Comparison of ENCODE assay signal across 8 mouse cellular contexts in the genomic region with DNA sequence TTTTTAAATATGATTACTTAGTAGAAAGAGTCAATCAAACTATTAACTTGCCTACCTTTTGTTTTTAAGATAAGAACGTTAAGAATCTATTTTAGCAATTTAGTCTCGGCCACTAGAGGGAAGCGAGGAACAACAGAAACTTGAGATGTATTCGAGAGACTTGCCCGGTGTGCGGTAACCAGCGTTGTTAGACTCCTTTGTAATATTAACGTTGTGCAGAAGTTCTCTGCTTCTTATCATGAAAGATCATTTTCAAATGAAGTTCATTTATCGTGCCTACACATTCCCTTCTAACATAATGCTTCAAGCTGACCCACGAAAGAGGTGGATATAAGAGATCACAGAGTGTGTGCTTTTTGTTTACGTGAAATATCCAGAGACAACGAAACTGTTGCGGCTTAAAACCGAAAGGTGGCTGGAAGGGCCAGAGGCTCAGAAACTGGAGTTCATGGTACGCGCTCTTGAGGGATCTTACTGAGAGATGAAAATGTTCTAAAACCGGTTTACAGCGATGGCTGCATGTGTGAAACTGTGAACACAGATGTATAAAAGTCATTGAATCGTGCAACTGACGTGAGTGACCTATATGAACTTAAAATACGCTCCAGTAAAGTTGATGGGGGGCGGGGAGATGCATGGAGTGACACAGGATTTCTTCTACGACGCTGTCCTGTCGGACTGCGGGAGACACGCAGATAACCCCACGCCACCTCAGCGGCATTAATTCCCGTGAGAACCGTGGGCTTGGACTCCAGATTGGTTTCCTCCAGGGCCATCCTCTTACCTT. TPM values are rescaled to one million over a fixed set of nuclear protein-coding genes. Genes with fewer than 3 reads are reported as not detected.
DNase-seq lines count a peak whose midpoint lies in the region; ATAC-seq and TF ChIP-seq lines count a peak whose summit lies in the region.

No protein-coding gene starts in this region.

- intact Hi-C loops in heart, postnatal 25 days (cut with DNase I), result loop anchor here (2.0 to 5.0 kb wide), 2 partner anchors 19 to 34 kb away; a partner anchor contains a TSS

- H3K4me1 ChIP-seq in bone marrow macrophage, adult 2 months (ENCODE audit: control insufficient read depth, insufficient read depth, low read length), result peaks cover 4% of the 10 kb centered on the region
- H3K4me1 ChIP-seq in forebrain, postnatal 0 days (ENCODE audit: insufficient read depth), result no peaks in the 10 kb centered on the region
- H3K4me1 ChIP-seq in kidney, embryonic 16.5 days (ENCODE audit: insufficient read depth, low read length), result 0 out of 2 replicates have a peak, but pooled peaks cover under 1% of the 10 kb centered on the region
- no peaks in the 10 kb centered on the region for H3K4me1 ChIP-seq in stomach, postnatal 0 days (replicated peaks; ENCODE audit: control insufficient read depth, insufficient read depth)

- ATAC-seq in forebrain, postnatal 0 days, result peak; percentile 59; the same call in 1 of the 2 replicates
- 0 out of 2 replicates have a peak, but pooled peaks have one; percentile 31 for ATAC-seq in kidney, embryonic 16.5 days (ENCODE audit: low FRiP score, low TSS enrichment)
- ATAC-seq in stomach, postnatal 0 days (ENCODE audit: low FRiP score, low TSS enrichment), result peak; percentile 10; the same call in 1 of the 2 replicates

- H3K4me2 ChIP-seq in forebrain, postnatal 0 days (ENCODE audit: low read depth), result peak overlapping the region; percentile 27
- H3K4me2 ChIP-seq in kidney, embryonic 16.5 days (replicated peaks; ENCODE audit: low read depth, low read length), result peak overlapping the region; percentile 49
- peak overlapping the region; percentile 58 for H3K4me2 ChIP-seq in stomach, postnatal 0 days (replicated peaks; ENCODE audit: low read depth)

- no peak for TF ChIP-seq EP300 in stomach, postnatal 0 days (optimal IDR thresholded peaks at IDR 0.05)

- WGBS in forebrain, postnatal 0 days, result 48% methylated on average over 31 of the region's 31 CpGs
- WGBS in kidney, embryonic 16.5 days, result 38% methylated on average over 31 of the region's 31 CpGs
- 25% methylated on average over 31 of the region's 31 CpGs for WGBS in stomach, postnatal 0 days

- H3K36me3 ChIP-seq in forebrain, postnatal 0 days (ENCODE audit: insufficient read depth), result no peaks in the 10 kb centered on the region
- no peaks in the 10 kb centered on the region for H3K36me3 ChIP-seq in kidney, embryonic 16.5 days (ENCODE audit: insufficient read depth, low read length)
- H3K36me3 ChIP-seq in stomach, postnatal 0 days (ENCODE audit: control insufficient read depth, insufficient read depth, low read length), result no peaks in the 10 kb centered on the region

- DNase-seq in heart, adult 11 months, result peak; percentile 84
- DNase-seq in heart, postnatal 25 days (ENCODE audit: low spot score), result no peak
- DNase-seq in forebrain, postnatal 0 days, result peak; percentile 47
- DNase-seq in lung, postnatal 36 days, result peak; percentile 80
- peak; percentile 34 for DNase-seq in stomach, postnatal 0 days (ENCODE audit: low spot score)
- DNase-seq in layer of hippocampus, adult 18-20 months (ENCODE audit: low spot score in 2 of 2), result no peak

- no peaks in the 10 kb centered on the region for H3K9me3 ChIP-seq in forebrain, postnatal 0 days (ENCODE audit: low read length)
- 0 out of 2 replicates have a peak, but pooled peaks cover 2% of the 10 kb centered on the region for H3K9me3 ChIP-seq in kidney, embryonic 16.5 days (ENCODE audit: low read length)
- no peaks in the 10 kb centered on the region for H3K9me3 ChIP-seq in stomach, postnatal 0 days (ENCODE audit: control insufficient read depth, low read length)

- no peak overlapping the region for H3K9ac ChIP-seq in forebrain, postnatal 0 days
- peak overlapping the region; percentile 34 for H3K9ac ChIP-seq in kidney, embryonic 16.5 days (replicated peaks; ENCODE audit: low read length)
- peak overlapping the region; percentile 52; the same call in 1 of the 2 replicates for H3K9ac ChIP-seq in stomach, postnatal 0 days (ENCODE audit: low read length)

- no peaks in the 10 kb centered on the region for H3K27me3 ChIP-seq in forebrain, postnatal 0 days (ENCODE audit: insufficient read depth, low read length)
- H3K27me3 ChIP-seq in kidney, embryonic 16.5 days (ENCODE audit: insufficient read depth, low read length), result no peaks in the 10 kb centered on the region
- no peaks in the 10 kb centered on the region for H3K27me3 ChIP-seq in stomach, postnatal 0 days (ENCODE audit: control insufficient read depth, insufficient read depth, low read length)

- peak overlapping the region; percentile 58 for H3K4me3 ChIP-seq in bone marrow macrophage, adult 2 months (ENCODE audit: insufficient read depth, low read length)
- no peak overlapping the region for H3K4me3 ChIP-seq in forebrain, postnatal 0 days (ENCODE audit: low read depth, low read length)
- peak overlapping the region; percentile 38 for H3K4me3 ChIP-seq in kidney, embryonic 16.5 days (ENCODE audit: low read length)
- peak overlapping the region; percentile 41 for H3K4me3 ChIP-seq in stomach, postnatal 0 days (ENCODE audit: low read depth, low read length)

- TF ChIP-seq POLR2A in bone marrow macrophage, adult 2 months (IDR thresholded peaks at IDR 0.05; ENCODE audit: borderline replicate concordance, low read depth, low read length), result no peak

- TF ChIP-seq CTCF in bone marrow macrophage, adult 2 months (IDR thresholded peaks at IDR 0.05; ENCODE audit: low read depth, low read length), result no peak
- TF ChIP-seq CTCF in forebrain, postnatal 0 days (IDR thresholded peaks at IDR 0.05; ENCODE audit: low read depth), result peak; percentile 61
- TF ChIP-seq CTCF in stomach, postnatal 0 days (IDR thresholded peaks at IDR 0.05; ENCODE audit: low read depth), result peak; percentile 78

- H3K27ac ChIP-seq in bone marrow macrophage, adult 2 months (ENCODE audit: insufficient read depth, low read depth, low read length), result no peak overlapping the region
- H3K27ac ChIP-seq in forebrain, postnatal 0 days (ENCODE audit: low read depth, low read length), result no peak overlapping the region
- no peak overlapping the region for H3K27ac ChIP-seq in kidney, embryonic 16.5 days (ENCODE audit: low read length)
- no peak overlapping the region for H3K27ac ChIP-seq in stomach, postnatal 0 days (replicated peaks)

RNA-seq across cellular contexts. Expression of a gene that starts 18.5 kb away (rescaled TPM):
- total RNA-seq in heart, postnatal 25 days (2021), result under 1 TPM; 0.23 to 0.31 TPM
- not detected in 2 replicates for polyA plus RNA-seq in bone marrow macrophage, adult 2 months (2012; ENCODE audit: insufficient read depth, insufficient read length, missing spikeins)
- 0.54 and 0.67 TPM in 2 replicates for total RNA-seq in forebrain, postnatal 0 days (2014; rRNA removed)
- polyA plus RNA-seq in forebrain, postnatal 0 days (2015; fragmentation: Nextera tagmentation; extraction: Ambion mirVana), result 0.42 and 0.53 TPM in 2 replicates
- polyA plus RNA-seq in kidney, embryonic 16.5 days (2015; fragmentation: Nextera tagmentation; extraction: Ambion mirVana), result 7.3 and 10.5 TPM in 2 replicates
- polyA plus RNA-seq in stomach, postnatal 0 days (2015; fragmentation: Nextera tagmentation; extraction: Ambion mirVana), result 0.73 and 0.82 TPM in 2 replicates
- total RNA-seq in layer of hippocampus, adult 18-20 months (2021), result not detected

RNA-seq across cellular contexts. Expression of a gene that starts 30.7 kb away (rescaled TPM):
- 1,000 to 10,000 TPM; 1,646 to 1,675 TPM for total RNA-seq in heart, postnatal 25 days (2021)
- polyA plus RNA-seq in bone marrow macrophage, adult 2 months (2012; ENCODE audit: insufficient read depth, insufficient read length, missing spikeins), result 133 and 140 TPM in 2 replicates
- total RNA-seq in forebrain, postnatal 0 days (2014; rRNA removed), result 78.2 and 186 TPM in 2 replicates
- polyA plus RNA-seq in forebrain, postnatal 0 days (2015; fragmentation: Nextera tagmentation; extraction: Ambion mirVana), result 871 and 1,036 TPM in 2 replicates
- 672 and 707 TPM in 2 replicates for polyA plus RNA-seq in kidney, embryonic 16.5 days (2015; fragmentation: Nextera tagmentation; extraction: Ambion mirVana)
- 884 and 979 TPM in 2 replicates for polyA plus RNA-seq in stomach, postnatal 0 days (2015; fragmentation: Nextera tagmentation; extraction: Ambion mirVana)
- 100 to 1,000 TPM; 288 to 339 TPM for total RNA-seq in layer of hippocampus, adult 18-20 months (2021)

RNA-seq across cellular contexts. Expression of a gene that starts 36.9 kb away (rescaled TPM):
- total RNA-seq in heart, postnatal 25 days (2021), result 10 to 100 TPM; 41.6 to 47.1 TPM
- 48.1 and 56.7 TPM in 2 replicates for polyA plus RNA-seq in bone marrow macrophage, adult 2 months (2012; ENCODE audit: insufficient read depth, insufficient read length, missing spikeins)
- total RNA-seq in forebrain, postnatal 0 days (2014; rRNA removed), result 28.3 and 36.9 TPM in 2 replicates
- polyA plus RNA-seq in forebrain, postnatal 0 days (2015; fragmentation: Nextera tagmentation; extraction: Ambion mirVana), result 21.4 and 29.7 TPM in 2 replicates
- polyA plus RNA-seq in kidney, embryonic 16.5 days (2015; fragmentation: Nextera tagmentation; extraction: Ambion mirVana), result 37.7 and 40.9 TPM in 2 replicates
- polyA plus RNA-seq in stomach, postnatal 0 days (2015; fragmentation: Nextera tagmentation; extraction: Ambion mirVana), result 16.3 and 19.0 TPM in 2 replicates
- 10 to 100 TPM; 50.9 to 60.0 TPM for total RNA-seq in layer of hippocampus, adult 18-20 months (2021)

RNA-seq across cellular contexts. Expression of a gene that starts 37.6 kb away (rescaled TPM):
- total RNA-seq in heart, postnatal 25 days (2021), result 10 to 100 TPM; 55.6 to 65.7 TPM
- 54.0 and 57.6 TPM in 2 replicates for polyA plus RNA-seq in bone marrow macrophage, adult 2 months (2012; ENCODE audit: insufficient read depth, insufficient read length, missing spikeins)
- total RNA-seq in forebrain, postnatal 0 days (2014; rRNA removed), result 78.1 and 83.9 TPM in 2 replicates
- polyA plus RNA-seq in forebrain, postnatal 0 days (2015; fragmentation: Nextera tagmentation; extraction: Ambion mirVana), result 26.4 and 29.3 TPM in 2 replicates
- polyA plus RNA-seq in kidney, embryonic 16.5 days (2015; fragmentation: Nextera tagmentation; extraction: Ambion mirVana), result 62.9 and 64.4 TPM in 2 replicates
- polyA plus RNA-seq in stomach, postnatal 0 days (2015; fragmentation: Nextera tagmentation; extraction: Ambion mirVana), result 32.4 and 36.3 TPM in 2 replicates
- 10 to 100 TPM; 66.7 to 67.4 TPM for total RNA-seq in layer of hippocampus, adult 18-20 months (2021)

Comparison
In these comparisons a context has a peak if more than half of its experiments do, and no peak if none do; other contexts are left out.
1. DNase-seq: peak in heart, adult 11 months (single experiment), forebrain, postnatal 0 days (single experiment), lung, postnatal 36 days (single experiment) and stomach, postnatal 0 days (single experiment); none in heart, postnatal 25 days (single experiment) and layer of hippocampus, adult 18-20 months (0 of 2).
2. Peak in every context shown above with its lines, with median percentiles within 50 percentile points of each other: ATAC-seq and H3K4me2 ChIP-seq.